Mouse (Mus musculus) hindbrain, embryonic 16.5 days (tissue): Measurements from ENCODE around the gene Oaz2. TPM values are rescaled to one million over a fixed set of nuclear protein-coding genes. Genes with fewer than 3 reads are reported as not detected.

ENCODE experiments used
- ATAC-seq: fragments of 200-750 bp; cut with Nextera tagmentation; 2 replicates; pipeline ENCODE4 v1.8.0; 2017; ENCODE audit warnings: moderate TSS enrichment, moderate library complexity
- H3K27ac ChIP-seq: fragments of 300-500 bp; sonication (generic); 2 replicates; pipeline ENCODE4 v1.5.1; 2014; ENCODE audit warnings: low read depth, mild to moderate bottlenecking, control low read depth, low read length, moderate library complexity
- H3K27me3 ChIP-seq: fragments of 300-500 bp; sonication (generic); replicated peaks from 2 replicates; pipeline ENCODE4 v1.6.1; 2014; ENCODE audit warnings: low read length; ENCODE audit not compliant: control insufficient read depth, insufficient read depth
- H3K36me3 ChIP-seq: fragments of 300-500 bp; sonication (generic); 2 replicates; pipeline ENCODE4 v1.6.1; 2014; ENCODE audit warnings: mild to moderate bottlenecking, low read length, moderate library complexity, mixed read lengths; ENCODE audit not compliant: control insufficient read depth, insufficient read depth
- H3K4me1 ChIP-seq: fragments of 300-500 bp; sonication (generic); 2 replicates; pipeline ENCODE4 v1.6.1; 2014; ENCODE audit warnings: low read depth, low read length; ENCODE audit not compliant: control insufficient read depth, insufficient read depth
- H3K4me2 ChIP-seq: fragments of 300-500 bp; sonication (generic); 2 replicates; pipeline ENCODE4 v1.6.1; 2014; ENCODE audit warnings: mild to moderate bottlenecking, low read length, control low read depth, moderate library complexity
- H3K4me3 ChIP-seq: fragments of 300-500 bp; sonication (generic); 2 replicates; pipeline ENCODE4 v1.5.1; 2014; ENCODE audit warnings: mild to moderate bottlenecking, low read length, control low read depth, moderate library complexity
- H3K9ac ChIP-seq: fragments of 300-500 bp; sonication (generic); 2 replicates; pipeline ENCODE4 v1.6.1; 2014; ENCODE audit warnings: low read depth, mild to moderate bottlenecking, control low read depth, low read length, moderate library complexity
- H3K9me3 ChIP-seq: fragments of 300-500 bp; sonication (generic); 2 replicates; pipeline ENCODE4 v1.6.1; 2014; ENCODE audit warnings: mild to moderate bottlenecking, low read length, moderate library complexity; ENCODE audit not compliant: control insufficient read depth
- WGBS: fragments of 180-500 bp; shearing (Covaris S2); extraction: QIAGEN DNeasy Blood & Tissue Kit; methylation state at CpG from one replicate; pipeline ENCODE4 v1.1.7; 2014; 5-methylcytosine and 5-hydroxymethylcytosine counted together
- polyA plus RNA-seq: library from polyadenylated mRNA; unstranded; fragments of >200 nt; fragmentation: Nextera tagmentation; extraction: Ambion mirVana; gene quantifications from 2 replicates; pipeline ENCODE4 v1.2.1, GENCODE M21; 2015

The Oaz2 gene
- polyA plus RNA-seq, 1 experiment from 2014 or later = 449 TPM

DNA sequence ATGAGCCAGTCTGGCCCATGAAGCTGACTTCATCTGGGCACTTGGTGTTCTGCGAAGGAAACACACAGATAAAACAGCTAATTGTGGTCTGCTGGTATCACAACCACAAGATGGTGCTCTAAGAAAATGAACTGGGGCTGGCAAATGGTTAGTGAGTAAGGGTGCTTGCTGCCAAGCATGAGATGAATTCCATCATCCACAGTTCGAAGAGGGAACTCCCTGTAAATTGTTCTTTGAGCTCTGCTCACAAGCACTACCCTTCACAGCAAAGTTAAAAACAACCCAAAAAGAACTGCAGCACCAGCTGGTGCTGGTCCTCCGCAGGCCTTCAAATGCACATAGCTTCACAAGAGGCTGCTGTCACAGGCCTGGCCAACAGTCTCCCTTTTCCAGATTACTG lies 27.8 kb downstream of the Oaz2 start:
- H3K4me3 ChIP-seq = no peak overlapping the region
- no peaks in the 10 kb centered on the region for H3K9me3 ChIP-seq
- peaks cover 2% of the 10 kb centered on the region for H3K4me1 ChIP-seq
- H3K4me2 ChIP-seq = no peak overlapping the region
- H3K36me3 ChIP-seq = peaks cover 27% of the 10 kb centered on the region
- WGBS = 62% methylated on average over 3 of the region's 3 CpGs
- no peak overlapping the region for H3K9ac ChIP-seq
- no peak overlapping the region for H3K27ac ChIP-seq
- no peak for ATAC-seq
- H3K27me3 ChIP-seq = no peaks in the 10 kb centered on the region

DNA sequence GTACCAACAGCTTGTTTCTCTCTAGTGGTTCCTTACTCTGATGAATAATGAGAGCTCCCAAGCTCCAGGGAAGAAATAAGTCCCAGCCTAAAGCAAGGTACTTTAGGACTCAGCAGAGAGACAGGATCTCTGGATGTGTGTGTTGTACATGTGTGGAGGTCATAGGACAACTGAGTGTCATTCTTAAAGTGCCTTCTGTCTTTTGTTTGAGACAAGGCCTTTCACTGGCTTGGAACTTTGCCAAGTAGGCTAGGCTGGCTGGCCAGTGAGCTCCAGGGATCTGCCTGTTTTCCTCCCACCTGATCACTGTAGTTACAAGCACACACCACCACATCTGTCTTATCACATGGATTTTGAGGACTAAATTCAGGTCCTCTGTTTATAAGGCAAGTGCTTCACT lies 28.5 kb downstream of the Oaz2 start:
- Histone ChIP-seq H3K27me3 (no peaks in the 10 kb centered on the region), H3K27ac (peak overlapping the region; percentile 41; the same call in 1 of the 2 replicates), H3K4me2 (no peak overlapping the region), H3K4me1 (peaks cover 2% of the 10 kb centered on the region), H3K9ac (no peak overlapping the region), H3K4me3 (no peak overlapping the region), H3K36me3 (peaks cover 32% of the 10 kb centered on the region), H3K9me3 (no peaks in the 10 kb centered on the region)
- ATAC-seq = no peak

DNA sequence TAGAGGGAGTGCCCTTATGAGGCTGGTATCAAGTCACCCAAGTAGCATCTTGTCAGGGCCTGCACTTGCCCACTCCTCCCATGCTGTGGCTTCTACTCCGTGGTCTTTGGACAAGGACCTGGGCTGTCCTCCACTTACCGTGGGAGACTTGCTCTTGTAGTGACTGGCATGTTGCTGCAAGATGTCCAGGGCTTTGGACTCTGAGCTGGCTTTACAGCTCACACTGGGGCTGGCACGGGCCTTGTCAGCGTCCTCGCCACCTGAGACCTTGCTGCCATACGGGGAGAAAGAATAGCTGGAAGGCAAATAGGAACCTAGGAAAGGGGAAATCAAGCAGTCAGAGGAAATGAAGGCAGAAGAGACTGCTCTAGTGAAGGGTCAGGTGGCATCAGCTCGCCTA lies 29.6 kb downstream of the Oaz2 start:
- WGBS = 76% methylated on average over 7 of the region's 7 CpGs
- H3K4me3 ChIP-seq = no peak overlapping the region
- no peak overlapping the region for H3K4me2 ChIP-seq
- ATAC-seq = no peak
- no peaks in the 10 kb centered on the region for H3K9me3 ChIP-seq
- H3K27me3 ChIP-seq = no peaks in the 10 kb centered on the region
- peaks cover 34% of the 10 kb centered on the region for H3K36me3 ChIP-seq
- H3K27ac ChIP-seq = no peak overlapping the region
- H3K9ac ChIP-seq = no peak overlapping the region
- H3K4me1 ChIP-seq = peaks cover 2% of the 10 kb centered on the region

DNA sequence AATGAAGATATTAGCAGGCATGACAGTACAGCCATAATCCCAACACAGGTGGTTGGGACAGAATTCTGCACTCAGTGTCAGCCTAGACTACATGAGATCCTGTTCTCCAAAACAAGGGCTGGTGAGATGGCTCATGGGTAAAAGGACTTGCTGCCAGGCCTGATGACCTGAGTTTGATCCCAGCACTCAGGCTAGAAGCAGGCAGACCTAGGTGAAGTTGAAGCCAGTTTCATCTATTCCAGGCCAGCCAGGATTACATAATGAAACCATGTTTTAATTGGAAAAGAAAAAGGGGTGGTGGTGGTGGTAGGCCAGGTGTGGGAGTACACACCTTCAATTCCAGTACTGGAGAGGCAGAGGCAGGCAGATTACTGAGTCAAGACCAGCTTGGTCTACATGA lies 30.2 kb downstream of the Oaz2 start:
- no peak overlapping the region for H3K9ac ChIP-seq

DNA sequence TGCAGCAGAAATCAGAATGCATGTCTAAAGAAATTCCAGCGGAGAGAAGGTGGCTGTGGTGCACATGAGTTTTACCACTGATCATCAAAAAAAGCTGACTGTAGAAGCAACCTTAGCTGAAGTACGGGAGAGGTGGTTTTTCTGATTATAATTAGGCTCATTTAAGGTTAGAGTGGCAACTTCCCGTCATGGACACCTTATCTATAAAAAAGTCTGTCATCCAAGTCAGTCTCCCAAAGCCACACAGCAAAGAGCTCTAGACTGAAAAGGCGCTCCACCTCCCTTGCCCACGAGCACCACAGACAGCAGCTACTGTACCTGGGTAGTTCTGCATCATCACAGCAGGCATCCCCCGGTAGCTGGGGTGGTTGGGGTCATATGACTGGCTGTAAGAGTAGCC lies 32.7 kb downstream of the Oaz2 start:
- no peak overlapping the region for H3K4me3 ChIP-seq
- no peaks in the 10 kb centered on the region; the same call in 1 of the 2 replicates for H3K4me1 ChIP-seq
- 87% methylated on average over 6 of the region's 6 CpGs for WGBS
- H3K27ac ChIP-seq = no peak overlapping the region
- ATAC-seq = no peak
- no peaks in the 10 kb centered on the region for H3K27me3 ChIP-seq
- peaks cover 35% of the 10 kb centered on the region for H3K36me3 ChIP-seq
- H3K4me2 ChIP-seq = no peak overlapping the region
- no peaks in the 10 kb centered on the region for H3K9me3 ChIP-seq
- H3K9ac ChIP-seq = no peak overlapping the region

More for the DNA sequence above, 30.2 kb downstream of the Oaz2 start:
- Histone ChIP-seq H3K4me2 (no peak overlapping the region), H3K27ac (no peak overlapping the region), H3K27me3 (no peaks in the 10 kb centered on the region), H3K36me3 (peaks cover 36% of the 10 kb centered on the region), H3K4me1 (no peaks in the 10 kb centered on the region; the same call in none of the 2 replicates), H3K4me3 (no peak overlapping the region), H3K9me3 (no peaks in the 10 kb centered on the region)
- ATAC-seq = no peak

DNA sequence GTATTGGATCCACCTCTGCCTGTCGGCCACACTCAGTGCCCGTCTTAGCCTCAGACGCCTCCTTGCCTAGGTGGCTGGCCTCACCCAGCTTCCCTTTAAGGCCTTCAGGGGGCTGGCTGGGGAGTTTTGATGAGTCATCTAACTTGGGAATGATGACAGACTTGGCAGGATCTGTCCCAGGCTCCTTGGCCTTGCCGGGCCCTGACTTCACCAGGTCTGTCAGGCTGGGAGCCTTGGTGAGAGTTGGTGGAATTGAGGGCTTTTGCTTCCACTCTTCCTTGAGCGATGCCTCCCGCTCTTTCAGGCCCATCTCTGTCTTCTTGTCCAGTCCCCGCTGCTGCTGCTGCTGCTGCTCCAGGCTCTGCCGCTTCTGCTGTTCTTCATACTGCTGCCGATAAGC lies 34.5 kb downstream of the Oaz2 start:
- ATAC-seq = no peak
- Histone ChIP-seq H3K9me3 (no peaks in the 10 kb centered on the region), H3K4me1 (no peaks in the 10 kb centered on the region), H3K4me3 (no peak overlapping the region), H3K9ac (no peak overlapping the region), H3K4me2 (no peak overlapping the region), H3K36me3 (peaks cover 28% of the 10 kb centered on the region), H3K27me3 (no peaks in the 10 kb centered on the region), H3K27ac (no peak overlapping the region)
- WGBS = 92% methylated on average over 9 of the region's 9 CpGs

DNA sequence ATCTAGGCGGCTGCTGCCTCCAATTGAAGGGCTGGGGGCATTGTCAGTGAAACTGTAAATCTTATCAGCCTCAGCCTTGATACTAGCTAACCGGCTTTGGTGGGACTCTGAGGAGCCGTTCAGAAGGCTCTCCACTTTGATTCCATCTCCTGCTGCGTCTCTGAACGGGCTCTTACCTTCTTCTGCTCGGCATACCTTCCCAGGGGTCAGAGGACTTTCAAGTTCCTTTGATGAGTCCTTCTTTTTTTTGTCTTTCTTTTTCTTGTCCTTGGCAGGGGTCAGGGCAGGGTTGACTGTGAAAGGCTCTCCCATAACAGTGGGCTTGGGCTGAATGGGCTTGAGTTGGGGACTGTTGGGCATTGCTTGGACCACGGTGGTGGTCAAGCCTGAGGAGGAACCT lies 35.4 kb downstream of the Oaz2 start:
- WGBS = 83% methylated on average over 7 of the region's 7 CpGs
- no peak for ATAC-seq

DNA sequence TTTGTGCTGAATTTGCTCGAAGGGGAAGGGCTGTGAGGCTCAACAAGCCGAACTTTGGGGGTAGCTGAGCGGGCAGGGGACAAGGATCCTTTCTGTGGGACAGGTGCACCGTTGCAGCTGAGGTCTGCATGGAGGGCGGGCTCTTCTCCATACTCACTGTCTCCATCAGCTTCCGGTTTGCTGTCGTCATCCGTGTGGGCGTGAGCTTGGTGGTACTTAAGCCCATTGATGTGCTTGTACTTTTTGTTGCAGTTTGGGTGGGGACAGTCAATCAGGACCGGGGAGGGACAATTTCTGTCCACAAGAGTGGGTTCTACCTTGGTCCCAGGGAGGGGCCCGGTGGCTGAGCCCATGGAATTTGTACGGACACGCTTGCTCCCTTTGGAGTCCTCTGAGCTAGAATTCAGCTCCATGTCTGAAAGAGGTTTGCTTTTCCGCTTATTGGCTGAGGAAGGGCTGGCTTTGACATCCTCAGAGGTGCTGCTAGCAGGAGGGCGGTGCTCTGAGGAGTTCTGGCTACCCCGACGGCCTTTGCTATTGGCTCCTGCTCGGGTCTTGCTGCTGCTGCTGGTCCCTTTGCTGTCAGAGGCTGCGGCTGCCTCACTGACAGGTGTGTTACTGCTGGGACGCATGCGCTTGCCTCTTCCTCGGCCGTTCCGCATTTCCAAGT lies 36.3 kb downstream of the Oaz2 start:
- ATAC-seq = no peak
- Histone ChIP-seq H3K27ac (no peak overlapping the region), H3K9ac (no peak overlapping the region), H3K4me3 (no peak overlapping the region), H3K4me2 (no peak overlapping the region), H3K9me3 (no peaks in the 10 kb centered on the region), H3K27me3 (no peaks in the 10 kb centered on the region), H3K36me3 (peaks cover 24% of the 10 kb centered on the region), H3K4me1 (no peaks in the 10 kb centered on the region)
- WGBS = 92% methylated on average over 24 of the region's 24 CpGs

More for the DNA sequence above, 35.4 kb downstream of the Oaz2 start:
- H3K27ac ChIP-seq = no peak overlapping the region
- H3K4me1 ChIP-seq = no peaks in the 10 kb centered on the region
- H3K4me3 ChIP-seq = no peak overlapping the region
- no peaks in the 10 kb centered on the region for H3K27me3 ChIP-seq
- peaks cover 25% of the 10 kb centered on the region for H3K36me3 ChIP-seq
- no peak overlapping the region for H3K9ac ChIP-seq
- no peaks in the 10 kb centered on the region for H3K9me3 ChIP-seq
- no peak overlapping the region for H3K4me2 ChIP-seq

DNA sequence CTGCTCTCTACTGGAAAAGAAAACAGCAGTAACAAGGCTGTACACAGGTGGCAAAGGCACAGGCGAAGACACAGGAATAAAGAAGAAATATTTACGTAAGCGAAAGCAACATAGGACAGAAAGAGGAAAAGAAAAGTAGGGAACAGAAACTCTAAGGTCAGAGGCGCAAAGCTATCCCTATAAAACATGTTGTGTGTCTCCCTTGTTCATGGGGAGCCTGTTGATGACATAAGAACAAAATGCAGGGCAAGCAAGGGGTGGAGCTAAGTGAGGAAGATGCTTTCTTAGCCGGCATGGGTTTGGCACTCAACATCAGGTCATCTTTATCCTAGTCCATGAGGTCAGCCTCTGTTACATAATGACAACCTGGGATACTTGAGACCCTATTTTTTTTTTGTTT lies 50.4 kb downstream of the Oaz2 start:
- Histone ChIP-seq H3K4me1 (peaks cover 6% of the 10 kb centered on the region), H3K36me3 (no peaks in the 10 kb centered on the region), H3K27ac (no peak overlapping the region), H3K9ac (no peak overlapping the region), H3K27me3 (no peaks in the 10 kb centered on the region), H3K9me3 (no peaks in the 10 kb centered on the region), H3K4me3 (no peak overlapping the region), H3K4me2 (no peak overlapping the region)
- WGBS = 92% methylated on average over 5 of the region's 5 CpGs
- no peak for ATAC-seq

DNA sequence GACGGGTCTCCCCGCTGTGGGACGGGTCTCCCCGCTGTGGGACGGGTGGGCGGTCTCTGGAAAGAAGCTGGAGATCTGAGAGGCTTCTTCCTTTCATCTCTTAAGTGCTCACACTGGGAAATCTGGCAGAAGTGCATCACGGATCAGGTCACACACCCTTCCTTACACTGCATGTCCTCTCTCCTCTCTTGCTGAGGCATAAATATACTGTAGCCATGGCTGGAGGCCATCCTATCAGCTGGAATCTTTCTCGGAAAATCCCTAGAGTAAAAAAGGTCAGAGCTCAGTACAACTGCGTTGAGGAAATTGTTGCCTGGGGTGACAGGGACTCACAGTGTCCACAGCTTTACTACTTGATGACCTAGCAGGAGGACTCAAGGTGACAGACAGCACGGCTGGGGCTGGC lies 53.4 kb downstream of the Oaz2 start:
- Histone ChIP-seq H3K9ac (no peak overlapping the region), H3K4me1 (peaks cover 25% of the 10 kb centered on the region), H3K9me3 (no peaks in the 10 kb centered on the region), H3K27me3 (no peaks in the 10 kb centered on the region), H3K27ac (no peak overlapping the region), H3K4me3 (no peak overlapping the region), H3K4me2 (no peak overlapping the region), H3K36me3 (no peaks in the 10 kb centered on the region)
- no peak for ATAC-seq
- WGBS = 44% methylated on average over 10 of the region's 10 CpGs
